Mouse (Mus musculus) testis, adult 2 months (tissue): ENCODE data around the gene Smim14.

Experiments
- CTCF ChIP-seq: fragments of 200-500 bp; IDR thresholded peaks from 2 replicates; pipeline ENCODE4 v1.5.1; 2012; ENCODE audit warnings: low read depth, mild to moderate bottlenecking, inconsistent platforms, low read length, moderate library complexity; ENCODE audit not compliant: control insufficient read depth, insufficient read depth, insufficient replicate concordance
- POLR2A ChIP-seq: fragments of 200-500 bp; IDR thresholded peaks from 2 replicates; pipeline ENCODE4 v1.6.1; 2012; ENCODE audit warnings: low read depth, mild to moderate bottlenecking, inconsistent platforms, low read length, moderate library complexity; ENCODE audit not compliant: control insufficient read depth

DNA sequence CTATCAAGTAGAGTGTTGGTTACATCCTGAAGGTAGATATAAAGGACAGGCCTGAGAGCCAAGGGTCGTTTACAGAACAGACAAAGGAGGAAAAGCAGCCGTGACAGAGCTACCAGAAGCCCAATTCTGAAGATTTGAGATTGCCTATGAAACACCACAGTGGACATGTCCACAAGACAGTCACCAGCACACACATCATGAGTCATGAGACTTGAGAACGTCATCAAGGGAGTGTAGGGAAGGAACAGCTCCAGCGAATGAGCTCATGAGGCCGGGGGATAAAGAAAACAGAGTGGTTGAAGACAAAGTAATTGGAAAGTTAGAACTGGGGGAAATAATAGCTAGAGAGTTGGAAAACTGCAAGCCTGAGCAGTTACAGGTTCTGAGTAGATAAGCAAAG lies 79.1 kb downstream of the Smim14 start:
- TF ChIP-seq CTCF, result no peak
- no peak for TF ChIP-seq POLR2A
